Mouse (Mus musculus) kidney, adult 2 months (tissue): ENCODE measurements around the gene Fbxo5.

Source experiments
- CTCF ChIP-seq: fragments of 200-500 bp; conservative IDR thresholded peaks from 2 replicates; pipeline ENCODE4 v1.5.1; 2011; ENCODE audit warnings: low read depth, mild to moderate bottlenecking, control low read depth, low read length, moderate library complexity, mixed read lengths; ENCODE audit not compliant: insufficient read depth, insufficient read length
- POLR2A ChIP-seq: fragments of 200-500 bp; IDR thresholded peaks from one replicate; pipeline ENCODE4 v1.6.1; 2011; ENCODE audit warnings: low read depth, low read length, control low read depth

DNA sequence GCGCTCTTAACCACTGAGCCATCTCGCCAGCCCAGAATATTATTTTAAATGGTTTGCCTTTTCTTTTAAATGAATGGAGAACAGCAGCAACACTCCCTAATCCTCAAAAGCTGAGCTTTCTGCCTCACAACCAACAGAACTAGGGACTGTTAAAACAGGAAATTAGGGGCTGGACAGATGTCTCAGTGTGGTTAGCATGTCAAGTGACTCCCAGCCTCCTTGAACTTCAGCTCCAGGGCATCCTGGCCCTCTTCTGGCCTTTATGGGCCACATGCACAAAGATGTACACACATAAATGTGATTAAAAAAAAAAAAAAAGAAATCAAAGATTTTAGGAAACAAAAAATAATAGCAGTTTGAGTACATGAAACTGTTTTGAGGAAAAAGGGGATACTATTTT, 10.6 kb upstream of the Fbxo5 start:
- TF ChIP-seq POLR2A: no peak
- TF ChIP-seq CTCF: no peak
